Mouse (Mus musculus) retina, embryonic 14.5 days (tissue): Measurements from ENCODE around the gene Lhx4.
A peak's percentile ranks its signal among the peaks of the same experiment; 100 is the strongest.

Experiments
- DNase-seq: peaks from one replicate; pipeline ENCODE4 v3.0.0-alpha.2; 2015; ENCODE audit warnings: low spot score

Gene Lhx4

DNA sequence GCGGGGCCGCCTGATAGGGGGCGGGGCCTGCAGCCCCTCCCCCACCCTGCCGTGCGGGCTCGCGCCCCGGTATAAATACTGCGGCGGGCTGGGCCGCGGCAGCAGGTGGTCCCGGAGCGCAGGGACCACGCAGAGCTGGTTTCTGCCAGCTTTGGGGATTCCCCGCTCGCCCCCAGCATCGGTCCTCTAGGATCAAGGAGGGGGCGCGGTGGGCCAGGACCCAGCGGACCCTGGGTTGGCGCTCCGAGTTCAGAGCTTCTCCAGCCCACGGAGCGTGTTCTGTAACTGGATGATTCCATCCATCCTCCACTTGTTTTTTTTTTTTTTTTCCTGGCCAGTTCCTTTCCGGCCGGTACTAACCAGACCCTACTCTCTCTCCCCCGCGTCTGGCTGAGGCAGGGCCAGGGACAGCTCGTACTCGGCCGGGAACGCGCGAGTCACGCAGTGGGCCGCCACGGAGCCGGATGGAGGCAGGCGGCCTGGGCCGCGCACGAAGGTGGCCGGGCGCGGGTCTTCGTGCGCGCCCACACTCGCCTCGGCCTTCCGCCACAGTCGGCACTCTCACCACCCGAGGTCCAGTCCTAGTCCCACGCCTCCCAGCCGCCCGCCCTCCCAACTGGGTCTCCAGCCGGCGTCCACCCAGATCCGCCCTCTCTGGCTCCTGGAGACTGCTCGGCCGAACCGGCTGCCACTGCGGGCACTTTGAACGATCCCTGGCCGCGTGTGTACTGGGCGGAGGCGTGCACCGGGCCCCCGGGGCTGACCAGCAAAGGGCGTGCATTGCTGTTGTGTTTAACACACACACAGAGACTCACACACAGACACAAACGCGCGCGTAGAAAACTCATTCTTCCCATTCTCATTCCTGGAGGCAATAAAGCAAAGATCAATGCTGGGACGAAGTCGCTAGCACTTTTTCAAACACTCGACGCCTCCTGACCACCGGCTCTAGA lies 8.8 kb downstream of the Lhx4 start:
- DNase-seq = peak; percentile 58

DNA sequence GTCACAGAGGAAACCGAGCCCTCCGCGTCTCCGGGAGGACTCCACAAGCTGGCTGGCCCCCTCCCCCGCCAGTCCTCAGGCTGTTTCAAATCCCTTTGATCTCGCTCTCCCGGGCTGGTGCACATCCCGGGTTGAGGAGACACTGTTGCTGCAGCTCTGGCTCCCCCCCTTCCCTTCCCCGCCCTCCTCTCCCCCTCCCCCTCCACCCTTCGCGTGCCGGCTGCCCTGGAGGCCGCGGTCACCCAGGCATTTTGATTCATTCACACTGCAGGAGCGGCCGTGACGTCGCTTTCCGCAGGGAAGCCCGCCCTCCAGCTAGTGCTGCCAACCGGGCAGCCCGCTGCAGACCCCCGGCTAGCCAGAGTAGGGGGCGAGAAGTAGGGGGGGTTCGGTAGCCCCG lies 9.5 kb downstream of the Lhx4 start:
- peak; percentile 70 for DNase-seq

DNA sequence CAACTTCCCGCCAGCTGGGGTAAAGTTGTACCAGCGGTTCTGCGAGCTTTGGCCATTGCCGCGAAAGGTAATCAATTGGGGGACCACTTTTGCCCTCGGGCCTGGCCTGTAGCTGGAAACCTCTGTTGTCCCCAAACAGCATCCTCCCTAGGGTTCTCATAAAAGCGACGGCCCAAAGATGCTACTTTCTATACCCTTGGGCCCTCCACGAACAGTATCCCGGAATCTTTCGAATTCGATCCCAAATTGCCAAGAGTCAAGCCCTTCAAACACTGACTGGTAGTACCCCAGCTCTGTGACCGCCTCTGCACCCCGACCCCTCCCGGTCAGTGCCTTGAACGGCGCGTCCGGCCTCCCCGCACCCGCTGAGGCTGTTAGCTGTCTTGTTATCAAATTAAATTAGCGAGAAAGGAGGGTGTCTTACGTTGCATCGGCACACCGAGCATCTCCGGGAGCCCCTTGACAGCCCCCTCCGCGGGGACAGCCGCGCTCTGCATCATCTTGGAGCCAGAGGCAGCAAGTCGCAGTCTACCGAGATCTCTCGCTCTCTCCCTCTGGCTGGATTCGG lies 10.0 kb downstream of the Lhx4 start:
- DNase-seq = no peak

DNA sequence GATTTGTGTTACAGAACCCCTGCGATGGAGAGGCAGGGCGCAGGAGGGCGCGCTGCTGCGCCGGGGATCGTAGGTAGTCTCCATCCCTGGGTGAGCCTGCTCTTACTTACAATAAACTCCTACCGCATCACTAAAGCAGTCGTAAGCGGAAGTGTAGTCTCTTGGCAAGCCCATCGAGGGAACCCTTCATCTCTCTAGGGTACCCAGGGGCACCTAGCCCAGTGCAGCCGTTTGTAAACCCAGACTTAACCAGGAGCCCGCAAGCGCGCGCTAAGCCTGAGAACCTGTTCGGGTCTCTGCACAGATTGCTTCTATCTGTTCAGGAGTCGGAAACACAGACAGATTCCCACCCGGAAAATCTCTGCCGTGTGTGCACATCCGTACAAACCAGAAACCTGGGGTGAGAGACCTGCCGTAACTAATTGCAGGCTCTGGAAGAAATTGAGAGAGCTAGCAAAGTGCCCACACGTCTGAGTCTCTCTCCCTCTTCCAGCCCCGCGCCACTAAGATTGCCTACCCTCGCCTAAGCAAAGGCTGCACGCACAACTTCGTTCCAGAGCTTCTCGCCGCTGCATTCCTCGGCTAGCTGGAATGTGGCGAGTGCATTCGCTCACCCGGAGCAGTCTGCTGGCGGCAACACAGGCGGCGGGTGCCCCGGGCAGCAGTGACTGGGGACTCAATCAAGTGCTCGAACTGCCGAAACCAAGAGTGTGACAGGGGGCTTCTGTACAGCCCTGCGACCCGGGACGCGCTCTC lies 10.7 kb downstream of the Lhx4 start:
- no peak for DNase-seq

GRCm38 (mm10) chr1:155737809-155738383 lies 13.6 kb downstream of the Lhx4 start:
- no peak for DNase-seq

DNA sequence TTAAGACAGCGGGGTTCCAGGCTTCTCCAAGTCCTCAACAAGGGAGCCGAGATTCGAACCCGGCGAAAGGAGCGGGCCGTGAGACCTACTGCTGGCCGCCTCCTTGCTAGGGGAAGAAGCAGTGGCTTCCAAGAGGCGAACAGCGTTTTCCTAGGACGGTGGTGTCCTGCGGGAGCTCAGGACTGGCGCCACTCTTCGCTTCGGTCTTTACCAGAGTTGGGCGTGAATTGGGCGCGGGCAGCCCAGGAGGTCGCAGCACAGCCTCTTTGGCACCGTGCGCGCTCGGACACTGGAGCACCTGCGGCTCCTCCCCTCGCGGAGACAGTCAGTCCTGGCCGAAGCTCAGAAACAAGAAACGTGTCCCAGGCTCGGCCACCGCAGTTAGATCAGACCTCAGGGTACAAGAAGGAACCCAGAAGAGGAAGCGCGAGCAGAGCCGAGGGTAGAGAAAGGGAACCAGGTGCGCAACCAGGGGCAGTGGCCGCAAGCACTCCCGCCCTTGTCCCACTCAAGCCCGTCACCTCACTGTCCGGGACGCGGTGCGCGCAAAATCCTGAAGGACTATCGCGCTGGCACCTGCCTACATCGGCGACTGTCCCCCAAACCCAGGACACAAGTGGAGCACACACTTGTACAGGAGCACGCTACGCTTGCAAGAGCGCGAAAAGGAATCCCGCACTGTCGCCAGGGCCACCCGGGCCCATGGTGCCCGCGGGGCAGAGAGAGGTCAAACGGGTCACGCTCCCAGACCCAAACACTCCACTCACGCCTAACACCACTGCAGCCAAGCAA lies 14.3 kb downstream of the Lhx4 start:
- DNase-seq = no peak

GRCm38 (mm10) chr1:155736096-155736825 lies 15.2 kb downstream of the Lhx4 start:
- DNase-seq = no peak

GRCm38 (mm10) chr1:155731156-155731555 lies 20.3 kb downstream of the Lhx4 start:
- DNase-seq = no peak

DNA sequence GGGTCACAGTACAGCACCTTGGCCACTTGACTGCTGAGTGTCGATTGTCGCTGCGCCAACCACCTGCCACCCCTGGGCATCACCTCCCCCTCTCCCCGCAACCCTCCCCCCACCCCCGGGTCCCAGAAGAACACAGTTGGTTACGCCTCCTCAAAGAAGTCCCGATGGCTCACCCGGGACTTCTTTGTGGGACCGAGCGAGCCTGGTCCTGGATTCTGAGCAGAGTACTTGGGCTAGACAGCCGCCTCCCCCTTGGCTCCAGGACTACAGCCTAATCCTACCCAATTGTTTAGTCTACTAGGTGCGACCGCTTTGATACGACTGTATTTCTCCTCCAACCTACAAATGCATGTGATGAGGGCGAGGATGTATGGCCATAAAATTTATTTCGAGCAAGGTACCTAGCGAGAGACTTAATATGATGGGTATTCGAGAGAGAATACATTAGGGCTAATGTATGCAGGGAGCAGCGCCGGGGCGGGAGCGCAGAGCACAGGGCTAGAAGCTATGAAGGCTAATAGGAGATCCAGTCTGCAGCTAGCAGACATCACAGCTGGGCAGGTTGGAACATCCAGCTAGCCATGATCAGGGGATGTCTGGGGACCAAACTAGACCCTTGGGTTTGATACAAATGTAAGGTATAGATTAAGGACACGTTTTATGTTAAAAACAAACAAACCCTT lies 22.2 kb downstream of the Lhx4 start:
- DNase-seq = no peak

DNA sequence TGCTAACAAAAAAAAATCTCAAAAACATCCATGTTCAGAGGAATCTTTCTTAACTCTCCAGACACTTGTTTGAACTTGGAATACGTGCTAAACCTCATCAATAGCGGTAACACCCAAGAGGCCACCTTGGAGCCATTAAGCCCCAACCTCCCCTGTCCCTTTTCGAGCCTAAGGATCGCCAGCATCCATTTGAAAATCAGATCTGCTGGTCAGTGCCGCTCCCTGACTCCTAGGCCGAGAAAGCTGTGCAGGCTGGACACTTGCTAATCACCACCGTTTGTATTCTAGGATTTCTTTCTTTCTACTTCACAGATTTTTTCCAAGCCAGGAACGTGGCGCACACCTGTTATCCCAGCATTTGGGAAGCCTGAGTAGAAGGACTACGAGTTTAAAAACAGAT lies 23.7 kb downstream of the Lhx4 start:
- no peak for DNase-seq

DNA sequence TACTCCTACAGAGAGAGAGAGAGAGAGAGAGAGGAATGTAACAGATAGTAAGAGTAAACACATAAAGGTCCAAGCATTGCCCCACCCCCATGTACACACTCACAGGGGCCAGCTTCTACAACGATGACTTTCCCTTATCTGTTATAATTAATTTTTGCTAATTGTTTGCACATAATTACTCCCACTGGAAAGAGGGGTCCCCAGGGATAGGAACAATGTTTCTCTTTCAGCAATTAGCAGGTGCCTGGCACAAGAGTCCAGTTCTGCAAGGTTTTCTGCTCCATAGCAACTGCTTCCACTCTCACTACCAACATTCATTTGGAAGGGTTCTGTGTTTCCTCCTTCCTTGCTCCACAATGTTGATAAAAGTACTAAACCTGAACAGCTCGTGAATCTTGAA lies 25.6 kb downstream of the Lhx4 start:
- no peak for DNase-seq

DNA sequence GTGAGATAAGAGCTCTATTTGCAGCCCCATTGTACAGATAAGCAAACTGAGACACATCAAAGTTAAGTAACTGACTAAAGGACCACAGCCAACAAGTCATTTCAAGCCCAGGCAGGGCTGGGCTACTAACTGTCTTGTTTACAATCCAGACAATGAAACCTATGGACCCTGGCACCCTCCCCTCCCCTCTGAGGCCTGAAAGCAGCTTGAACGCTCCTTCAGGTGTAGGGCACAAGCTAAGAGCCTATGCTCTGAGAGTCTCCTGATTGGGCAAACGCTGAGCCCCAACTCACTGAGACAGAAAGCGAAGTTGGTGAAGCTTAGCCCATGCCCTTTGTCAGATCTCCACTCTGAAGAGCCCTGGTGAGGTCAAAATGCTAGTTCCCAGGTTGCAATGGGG lies 27.2 kb downstream of the Lhx4 start:
- no peak for DNase-seq

DNA sequence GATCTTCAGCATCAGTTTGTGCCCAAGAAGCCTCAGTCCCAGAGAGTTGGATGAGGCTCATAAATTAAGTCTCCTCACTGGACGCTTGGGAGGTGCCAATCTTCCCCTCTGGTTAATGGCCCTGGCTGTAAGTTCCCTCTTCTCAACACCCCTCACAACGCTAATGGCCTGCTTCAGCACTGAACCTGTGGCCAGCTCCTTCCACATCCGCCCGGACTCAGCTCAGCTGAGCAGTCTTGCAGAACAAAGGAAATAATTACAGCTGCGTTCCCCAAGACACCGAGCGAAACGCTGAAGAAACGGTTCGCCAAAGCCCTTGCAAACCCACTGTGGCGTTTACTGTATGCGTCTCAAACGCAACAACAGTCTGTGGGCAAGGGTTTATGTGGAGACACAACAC lies 29.3 kb downstream of the Lhx4 start:
- no peak for DNase-seq

GRCm38 (mm10) chr1:155721443-155721842 lies 30.0 kb downstream of the Lhx4 start:
- peak; percentile 79 for DNase-seq

GRCm38 (mm10) chr1:155720006-155720405 lies 31.5 kb downstream of the Lhx4 start:
- DNase-seq = no peak

DNA sequence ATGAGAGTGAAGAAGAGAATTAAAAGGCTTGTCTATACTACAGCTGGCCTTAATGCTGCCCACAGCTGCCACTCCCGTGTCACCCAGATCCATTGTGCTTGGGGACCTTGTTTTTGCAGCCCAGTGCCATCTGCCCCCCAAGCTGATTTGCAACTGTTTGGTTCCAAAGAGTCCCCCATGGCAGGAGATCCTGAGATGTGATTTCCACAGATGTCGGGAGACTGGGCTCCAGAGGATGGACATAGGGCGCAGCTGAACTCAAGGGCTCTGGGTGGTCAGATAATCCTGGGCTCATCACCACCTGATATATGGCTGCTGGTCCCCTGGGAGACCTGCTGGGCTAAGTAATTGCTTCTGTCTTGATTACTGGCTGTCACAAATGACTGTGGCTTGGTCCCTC lies 32.6 kb downstream of the Lhx4 start:
- DNase-seq = no peak

GRCm38 (mm10) chr1:155717301-155717700 lies 34.2 kb downstream of the Lhx4 start:
- no peak for DNase-seq

DNA sequence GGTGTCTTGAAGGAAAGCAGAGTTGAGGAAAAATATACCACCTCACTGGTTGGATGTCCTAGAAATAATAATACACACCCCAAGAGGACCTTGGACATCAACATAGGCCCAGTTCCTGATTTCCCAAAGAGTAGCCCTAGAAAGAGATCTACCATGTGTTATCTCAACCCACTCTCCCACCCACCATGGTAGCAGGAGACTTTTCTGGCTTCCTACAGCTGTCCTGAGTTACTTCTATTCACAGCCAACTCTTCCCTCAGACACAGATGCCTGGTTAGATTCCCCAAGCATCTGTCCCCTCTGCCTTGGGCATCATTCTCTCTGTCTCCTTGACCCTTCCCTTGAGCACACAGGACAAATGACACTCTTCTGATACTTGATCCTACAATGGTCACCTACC lies 36.1 kb downstream of the Lhx4 start:
- no peak for DNase-seq

DNA sequence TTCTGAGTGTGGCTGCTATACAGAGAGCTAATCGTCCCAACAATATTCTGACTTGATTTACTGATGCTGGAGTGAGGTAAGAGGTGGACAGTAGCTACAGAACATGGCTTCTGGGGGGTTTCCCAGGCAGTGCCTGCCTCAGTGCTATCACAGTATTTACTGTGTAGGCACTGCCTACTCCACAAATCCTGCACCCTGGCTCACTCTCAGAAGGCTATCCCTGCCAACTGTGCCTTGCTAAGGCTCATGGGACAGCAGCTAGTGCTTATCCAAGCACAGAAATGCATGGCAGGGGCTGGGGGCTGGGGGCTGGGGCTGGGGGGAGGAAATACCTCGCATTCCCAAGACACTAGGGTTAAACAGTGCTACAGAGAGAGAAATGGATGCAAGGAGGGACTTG lies 38.2 kb downstream of the Lhx4 start:
- no peak for DNase-seq

DNA sequence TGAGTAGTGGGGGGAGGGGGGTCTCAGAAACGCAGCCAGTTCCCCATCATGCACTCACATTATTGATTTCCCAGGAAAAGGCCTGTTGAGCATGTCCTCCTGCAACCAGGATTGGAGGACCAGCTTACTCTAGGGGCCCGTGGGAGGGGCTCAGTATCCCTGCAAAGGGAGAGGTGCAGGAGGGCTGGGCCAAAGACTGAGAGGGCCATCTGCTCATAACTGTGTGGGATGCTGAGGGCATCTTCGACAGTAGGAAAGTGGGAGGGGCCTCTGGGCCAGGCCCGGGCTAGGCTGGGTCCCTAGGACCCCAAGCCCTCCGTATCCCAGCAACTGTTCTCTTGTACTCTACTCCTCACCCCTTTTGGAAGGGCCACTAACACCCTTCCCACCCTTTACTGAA lies 47.3 kb downstream of the Lhx4 start:
- peak; percentile 64 for DNase-seq
